Mouse (Mus musculus): ENCODE results near the gene Cyct.

Gene Cyct

DNA sequence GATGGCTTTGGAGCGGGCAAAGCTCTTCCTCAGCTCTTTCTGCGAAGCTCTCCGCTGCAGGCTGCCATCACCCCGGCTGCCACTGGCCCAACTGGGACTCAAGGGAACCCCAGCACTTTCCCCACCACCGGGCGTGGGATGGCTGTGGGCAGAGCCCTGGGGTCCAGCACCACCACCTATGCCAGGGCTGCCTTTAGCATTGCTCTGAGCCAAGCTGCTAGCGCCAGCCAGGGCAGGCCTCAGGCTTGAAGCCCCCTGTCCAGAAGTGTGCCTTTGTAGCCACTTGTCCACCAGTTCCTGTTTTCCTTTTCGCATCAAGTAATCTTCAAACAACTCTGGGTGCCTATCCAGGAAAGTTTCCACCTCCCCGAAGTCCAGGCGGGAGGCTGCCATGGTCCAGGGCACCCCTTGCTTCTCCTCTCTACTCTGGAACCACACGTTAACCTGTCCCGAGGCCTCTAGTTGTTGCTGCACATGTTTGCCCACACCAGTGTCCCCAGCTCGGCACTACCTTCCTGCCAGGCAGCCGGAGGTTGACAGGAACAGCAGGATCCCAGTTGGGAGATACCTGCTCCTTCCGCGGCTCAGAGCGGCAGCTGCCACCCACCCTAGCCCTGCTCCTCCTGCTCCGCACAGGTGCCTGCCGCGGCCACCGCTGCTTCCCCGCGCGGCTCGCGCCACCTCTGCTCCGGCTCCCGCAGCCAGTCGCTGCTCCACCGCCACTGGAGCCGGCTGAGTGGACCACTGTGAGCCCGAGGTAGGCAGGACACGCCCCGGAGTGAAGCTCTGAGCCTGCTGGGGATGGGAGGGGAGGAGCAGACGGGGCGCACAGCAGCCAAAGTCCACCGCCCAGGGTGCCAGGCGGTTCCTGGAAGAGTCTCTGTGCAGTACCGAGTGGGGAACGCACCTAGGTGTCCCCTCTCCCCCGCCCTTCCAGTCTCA is 21.8 kb downstream of the Cyct start, which contains the start of gene Pde11a:
Gene Pde11a (minus strand): TSS at position 560 of the 942 bp plus-strand sequence.
- DNase-seq (ENCODE audit: low read depth, low spot score), result peak; percentile 58

DNA sequence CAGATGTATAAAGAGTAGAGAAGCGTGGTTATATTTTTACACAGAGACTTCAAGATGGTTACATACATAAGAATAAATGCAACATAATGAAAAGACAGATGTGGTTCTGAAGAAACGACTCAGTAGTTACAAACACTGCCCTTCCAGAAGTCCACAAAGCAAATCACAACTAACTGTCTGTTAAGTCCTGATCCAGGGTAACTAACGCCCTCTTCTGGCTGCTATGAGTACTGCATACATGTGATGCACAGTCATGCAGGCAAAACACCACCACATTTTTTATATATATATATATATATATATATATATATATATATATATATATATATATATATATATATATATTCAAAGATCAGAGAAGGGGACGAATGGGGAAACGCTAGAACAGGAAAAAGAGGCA is 25.7 kb downstream of the Cyct start:
- DNase-seq (ENCODE audit: low read depth, low spot score), result peak; percentile 32

DNA sequence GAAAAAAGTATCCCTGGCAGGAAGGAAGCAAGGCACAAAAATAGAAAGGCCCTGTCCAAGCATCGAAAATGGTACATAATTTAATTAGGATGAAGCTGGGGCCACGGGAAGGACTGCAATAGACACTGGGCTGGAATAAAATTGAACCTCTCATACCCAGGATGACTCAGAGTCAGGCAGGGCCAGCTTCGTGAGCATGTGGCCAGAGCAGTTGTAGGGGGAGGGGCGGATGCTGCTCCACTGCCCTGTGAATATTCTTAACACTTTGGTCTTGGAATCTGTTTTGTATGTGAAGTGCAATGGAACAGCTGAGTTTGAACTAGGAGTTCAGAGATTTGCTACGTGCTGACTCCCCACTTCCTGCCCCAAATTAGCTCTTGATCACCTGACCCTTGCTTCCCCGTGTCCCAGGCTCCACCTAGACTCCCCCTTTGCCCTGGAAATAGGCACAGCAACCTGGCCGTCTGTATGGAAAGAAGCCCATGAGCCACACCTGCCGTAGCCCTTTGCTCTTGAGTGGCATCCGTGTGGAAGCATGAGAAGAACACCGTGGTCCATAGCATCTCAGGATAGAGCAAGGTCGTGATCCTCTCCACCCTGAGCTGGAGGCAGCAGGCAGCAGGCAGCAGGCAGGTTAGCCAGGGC is 28.0 kb downstream of the Cyct start:
- DNase-seq (ENCODE audit: low read depth, low spot score), result no peak

DNA sequence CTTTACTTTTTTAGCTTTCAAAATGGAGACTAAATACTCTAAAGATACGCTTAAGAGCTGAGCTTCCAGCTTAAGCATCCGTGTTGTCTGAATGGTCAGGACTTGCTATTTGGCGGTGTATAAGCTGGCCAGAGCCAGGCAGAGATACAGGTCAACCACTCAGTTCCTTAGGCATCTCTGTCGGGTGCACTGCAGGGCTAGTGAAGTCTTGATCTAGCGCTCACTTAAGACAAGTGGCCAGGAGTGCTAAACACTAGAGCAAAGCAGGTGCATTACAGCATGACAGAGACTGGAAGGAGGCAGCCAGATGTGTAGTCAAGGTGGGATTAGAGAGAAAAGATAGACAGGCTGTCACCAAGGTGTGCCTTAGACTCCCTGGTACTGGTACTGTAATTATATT is 30.2 kb downstream of the Cyct start:
- no peak for DNase-seq (ENCODE audit: low read depth, low spot score)

DNA sequence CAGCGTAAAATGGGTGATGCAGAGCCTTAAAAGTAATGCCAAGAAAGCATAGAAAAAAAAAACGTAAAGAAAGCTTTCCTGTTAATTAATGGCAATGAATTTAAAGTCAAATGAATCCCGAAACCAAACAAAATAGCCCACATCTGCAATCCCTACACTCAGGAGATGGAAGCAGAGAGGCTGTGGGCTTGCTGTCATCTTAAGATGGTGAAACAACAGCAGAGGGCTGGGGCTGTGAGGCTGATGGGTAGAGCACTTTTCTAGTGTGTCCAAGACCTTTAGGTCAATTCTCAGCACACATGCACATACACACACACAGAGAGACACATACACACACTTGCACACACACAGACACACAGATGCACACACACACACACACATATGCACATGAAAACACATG is 34.1 kb downstream of the Cyct start:
- DNase-seq (ENCODE audit: low read depth, low spot score), result no peak

DNA sequence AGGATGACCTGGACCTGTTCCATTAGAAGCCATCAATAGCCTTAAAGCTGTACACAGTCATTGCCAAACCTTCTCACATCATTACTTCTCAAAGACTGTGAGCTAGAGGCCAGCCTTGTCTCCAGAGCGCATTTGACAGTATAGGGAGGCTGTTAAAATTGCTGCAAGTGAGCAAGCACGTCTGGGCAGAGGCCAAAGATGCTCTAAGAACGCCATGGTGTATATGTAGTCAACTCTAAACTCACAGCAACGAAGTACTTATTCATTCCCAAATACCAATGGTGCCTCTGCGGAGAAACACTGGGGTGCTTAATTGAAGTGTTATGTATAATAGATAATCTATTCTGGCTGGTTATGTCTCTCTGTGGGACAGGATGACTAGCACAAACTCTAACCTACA is 35.8 kb downstream of the Cyct start:
- no peak for DNase-seq (ENCODE audit: low read depth, low spot score)

DNA sequence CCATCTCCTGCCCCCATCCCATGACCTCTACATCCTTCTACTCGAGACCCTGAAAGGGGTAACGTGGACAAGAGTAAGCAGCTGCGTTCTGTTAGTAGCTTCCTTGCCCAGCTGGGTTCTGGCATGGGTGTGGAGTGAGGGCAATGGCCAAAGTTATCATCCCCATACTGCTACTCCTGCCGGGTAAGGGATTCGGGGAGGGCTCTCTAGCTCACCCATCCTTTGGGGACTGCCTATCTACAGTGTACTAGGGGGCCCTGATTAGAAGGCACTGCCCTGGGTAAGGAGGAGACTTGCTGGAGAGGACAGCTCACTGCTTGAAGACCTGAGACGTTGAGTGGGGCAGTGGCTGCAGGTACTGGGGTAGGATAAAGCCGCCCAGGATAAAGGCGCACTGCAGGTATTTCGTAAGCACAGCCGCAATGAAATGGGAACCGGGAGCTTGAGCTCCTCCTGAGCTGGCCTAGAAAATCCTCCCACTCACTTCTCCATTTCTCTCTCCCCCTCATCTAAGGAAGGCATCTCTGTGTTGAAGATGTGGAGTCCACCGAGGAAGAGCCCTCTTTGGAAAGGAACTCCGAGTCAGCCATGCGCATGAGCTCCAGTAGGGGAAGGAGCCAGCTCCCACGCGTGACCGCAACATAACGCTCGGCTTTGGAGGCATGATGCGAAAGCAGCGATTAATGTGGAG is 36.9 kb downstream of the Cyct start:
- DNase-seq (ENCODE audit: low read depth, low spot score), result no peak

DNA sequence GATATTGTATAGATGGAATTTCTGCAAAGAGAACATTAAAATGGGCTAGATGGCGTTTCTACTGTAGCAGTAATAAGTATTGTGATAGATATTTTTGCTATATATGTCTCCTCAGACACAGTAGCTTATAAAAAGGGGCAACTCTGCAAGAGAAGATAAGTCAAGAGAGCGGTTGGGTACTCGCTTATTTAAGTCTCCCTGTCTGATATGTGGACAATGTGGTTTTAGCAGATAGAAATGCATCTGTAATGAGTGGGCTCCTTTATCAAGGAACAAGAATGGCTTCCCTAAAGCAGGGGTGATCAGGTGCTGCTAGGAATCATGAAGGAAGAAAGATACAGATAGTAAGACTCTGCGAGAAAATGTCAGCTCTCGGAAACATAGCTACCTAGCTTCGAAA is 39.9 kb downstream of the Cyct start:
- DNase-seq (ENCODE audit: low read depth, low spot score), result no peak

DNA sequence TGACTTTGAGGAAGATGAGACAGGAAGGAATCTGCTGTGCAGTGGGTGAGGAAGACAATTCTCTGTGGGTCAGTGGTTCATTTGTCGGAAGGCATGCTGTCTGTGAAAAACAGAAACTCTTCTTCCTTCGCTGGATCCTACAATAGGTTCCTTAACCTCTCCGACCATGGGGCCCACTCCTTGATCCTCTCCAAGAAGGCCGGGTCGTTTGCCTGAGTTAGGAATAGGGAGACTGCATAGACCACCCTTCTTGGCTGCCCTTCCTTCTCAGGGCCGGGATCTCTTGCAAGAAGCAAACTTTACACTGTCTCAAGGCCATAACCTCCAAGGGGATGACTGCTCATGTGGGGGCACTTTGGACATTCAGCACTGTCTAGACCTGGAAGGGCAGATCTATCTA is 41.0 kb downstream of the Cyct start:
- no peak for DNase-seq (ENCODE audit: low read depth, low spot score)
